Mouse (Mus musculus): Measurements from ENCODE around the gene Zdhhc18.

DNA sequence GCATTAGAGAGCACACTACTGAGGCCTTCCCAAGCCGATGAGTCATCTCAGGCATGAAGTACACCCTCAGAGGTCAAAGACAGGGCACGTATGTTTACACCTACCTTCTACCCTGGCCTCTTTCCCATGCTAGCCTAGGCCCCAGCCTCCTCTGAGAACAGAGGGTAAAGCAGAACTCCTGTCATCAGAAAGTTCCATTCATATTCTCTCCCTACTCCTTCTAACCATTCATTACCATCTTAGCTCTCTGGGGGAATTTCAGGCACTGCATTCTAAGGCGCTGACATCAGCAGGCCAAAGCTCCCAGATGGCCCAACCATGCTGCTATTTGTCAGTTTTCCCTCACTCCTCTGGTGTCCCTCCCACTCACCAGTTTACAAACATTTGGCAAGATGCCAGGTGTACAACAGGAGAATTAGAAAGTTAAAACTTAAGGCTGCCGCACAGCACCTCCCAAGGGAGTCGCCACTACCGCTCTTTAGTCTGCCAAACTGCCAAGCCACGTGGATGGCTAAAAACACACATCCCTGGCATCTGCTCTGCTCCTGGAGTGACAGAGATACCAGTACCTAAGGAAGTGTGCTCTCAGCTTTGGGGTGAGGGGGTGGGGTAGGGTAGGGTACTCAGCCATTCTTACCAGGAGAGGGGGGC is 38.6 kb upstream of the Zdhhc18 start:
- TF ChIP-seq CTCF (IDR thresholded peaks at IDR 0.05; ENCODE audit: control insufficient read depth, insufficient read depth, insufficient replicate concordance, low read depth, low read length) (no peak), POLR2A (IDR thresholded peaks at IDR 0.05; ENCODE audit: control insufficient read depth, low read depth, low read length) (no peak)

Measured in testis, adult 2 months (tissue).